Mouse (Mus musculus) liver, adult 2 months (tissue): ENCODE data around the gene Rbm20. TPM values are rescaled to one million over a fixed set of nuclear protein-coding genes. Genes with fewer than 3 reads are reported as not detected.

Experiments
- DNase-seq: peaks from one replicate; pipeline ENCODE4 v3.0.0-alpha.2; 2011; ENCODE audit warnings: low read depth, low spot score; ENCODE audit errors: extremely low read depth
- H3K27ac ChIP-seq: fragments of 200-500 bp; replicated peaks from 2 replicates; pipeline ENCODE4 v1.5.1; 2012; ENCODE audit warnings: low read depth, mild to moderate bottlenecking, control low read depth, inconsistent platforms, low read length; ENCODE audit not compliant: insufficient read depth
- H3K27me3 ChIP-seq: fragments of 200-500 bp; 2 replicates; pipeline ENCODE4 v1.6.1; 2012; ENCODE audit warnings: mild to moderate bottlenecking, moderate library complexity, low read length, inconsistent platforms; ENCODE audit not compliant: control insufficient read depth, insufficient read depth
- H3K36me3 ChIP-seq: fragments of 200-500 bp; 2 replicates; pipeline ENCODE4 v1.6.1; 2012; ENCODE audit warnings: low read length, inconsistent platforms; ENCODE audit not compliant: control insufficient read depth, insufficient read depth
- H3K4me1 ChIP-seq: fragments of 200-500 bp; 2 replicates; pipeline ENCODE4 v1.6.1; 2011; ENCODE audit warnings: low read length; ENCODE audit not compliant: control insufficient read depth, insufficient read depth
- H3K4me3 ChIP-seq: fragments of 200-500 bp; 2 replicates; pipeline ENCODE4 v1.5.1; 2011; ENCODE audit warnings: low read depth, mild to moderate bottlenecking, control low read depth, low read length, moderate library complexity; ENCODE audit not compliant: insufficient read depth
- H3K79me2 ChIP-seq: fragments of 200-500 bp; 2 replicates; pipeline ENCODE4 v1.6.1; 2012; ENCODE audit warnings: inconsistent platforms, mild to moderate bottlenecking, low read length, moderate library complexity; ENCODE audit not compliant: control insufficient read depth, insufficient read depth
- H3K9ac ChIP-seq: fragments of 200-500 bp; 2 replicates; pipeline ENCODE4 v1.6.1; 2012; ENCODE audit warnings: low read depth, mild to moderate bottlenecking, control low read depth, inconsistent platforms, low read length
- CTCF ChIP-seq: fragments of 200-500 bp; IDR thresholded peaks from 2 replicates; pipeline ENCODE4 v1.5.1; 2011; ENCODE audit warnings: low read depth, low read length, control low read depth
- POLR2A ChIP-seq: fragments of 200-500 bp; IDR thresholded peaks from 2 replicates; pipeline ENCODE4 v1.6.1; 2011; ENCODE audit warnings: low read length, control low read depth; ENCODE audit not compliant: insufficient read depth; ENCODE audit errors: extremely low read depth
- WGBS: fragments of 180-500 bp; shearing (Covaris S2); methylation state at CpG from one replicate; pipeline ENCODE4 v1.1.7; 2018; 5-methylcytosine and 5-hydroxymethylcytosine counted together
- polyA plus RNA-seq: library from polyadenylated mRNA; depleted of rRNA; stranded (reverse); fragments of >200 nt; gene quantifications from 2 replicates; pipeline ENCODE4 v1.2.3, GENCODE M21; 2012
- total RNA-seq: library from RNA; depleted of rRNA; stranded (reverse); fragments of >200 nt; gene quantifications from 2 replicates; pipeline ENCODE4 v1.2.3, GENCODE M21; 2014

Rbm20 gene
- total and polyA plus RNA-seq, 2 experiments: 0.31 to 1.8 TPM

GRCm38 (mm10) chr19:53813576-53813975, 136.5 kb downstream of the Rbm20 start:
- Histone ChIP-seq H3K79me2 (no peaks in the 10 kb centered on the region), H3K4me1 (no peaks in the 10 kb centered on the region), H3K9ac (no peak overlapping the region), H3K27ac (no peak overlapping the region), H3K4me3 (no peak overlapping the region), H3K36me3 (no peaks in the 10 kb centered on the region), H3K27me3 (no peaks in the 10 kb centered on the region)
- DNase-seq: no peak
- TF ChIP-seq CTCF: no peak
- no peak for TF ChIP-seq POLR2A
- 96% methylated on average over 5 of the region's 5 CpGs for WGBS

GRCm38 (mm10) chr19:53815714-53816113, 138.6 kb downstream of the Rbm20 start:
- Histone ChIP-seq H3K27ac (no peak overlapping the region), H3K4me1 (no peaks in the 10 kb centered on the region), H3K4me3 (no peak overlapping the region), H3K36me3 (no peaks in the 10 kb centered on the region), H3K9ac (no peak overlapping the region), H3K27me3 (no peaks in the 10 kb centered on the region), H3K79me2 (no peaks in the 10 kb centered on the region)
- DNase-seq: no peak
- WGBS: 85% methylated on average over 4 of the region's 4 CpGs
- TF ChIP-seq POLR2A: no peak
- TF ChIP-seq CTCF: no peak

GRCm38 (mm10) chr19:53816242-53816641, 139.1 kb downstream of the Rbm20 start:
- WGBS: 88% methylated on average over 11 of the region's 11 CpGs
- no peaks in the 10 kb centered on the region for H3K36me3 ChIP-seq
- no peaks in the 10 kb centered on the region for H3K79me2 ChIP-seq
- DNase-seq: no peak
- no peaks in the 10 kb centered on the region for H3K27me3 ChIP-seq
- no peak for TF ChIP-seq POLR2A
- TF ChIP-seq CTCF: no peak
- H3K9ac ChIP-seq: no peak overlapping the region
- no peak overlapping the region for H3K4me3 ChIP-seq
- H3K27ac ChIP-seq: no peak overlapping the region
- H3K4me1 ChIP-seq: no peaks in the 10 kb centered on the region

- no peaks in the 10 kb centered on the region for H3K79me2 ChIP-seq
- no peak overlapping the region for H3K27ac ChIP-seq
- H3K4me3 ChIP-seq: no peak overlapping the region
- no peak overlapping the region for H3K9ac ChIP-seq
- no peak for DNase-seq
- no peaks in the 10 kb centered on the region for H3K27me3 ChIP-seq
- TF ChIP-seq POLR2A: no peak
- no peak for TF ChIP-seq CTCF
- no peaks in the 10 kb centered on the region for H3K36me3 ChIP-seq
- H3K4me1 ChIP-seq: no peaks in the 10 kb centered on the region
- 77% methylated on average over 6 of the region's 6 CpGs for WGBS
Measured at GRCm38 (mm10) chr19:53819299-53819698, 142.2 kb downstream of the Rbm20 start.

- no peaks in the 10 kb centered on the region for H3K4me1 ChIP-seq
- TF ChIP-seq POLR2A (no peak), CTCF (no peak)
- no peak overlapping the region for H3K27ac ChIP-seq
- H3K36me3 ChIP-seq: no peaks in the 10 kb centered on the region
- 88% methylated on average over 13 of the region's 13 CpGs for WGBS
- H3K27me3 ChIP-seq: no peaks in the 10 kb centered on the region
- H3K9ac ChIP-seq: no peak overlapping the region
- no peak overlapping the region for H3K4me3 ChIP-seq
- no peak for DNase-seq
- H3K79me2 ChIP-seq: no peaks in the 10 kb centered on the region
Measured at GRCm38 (mm10) chr19:53821241-53822120, 144.4 kb downstream of the Rbm20 start.

GRCm38 (mm10) chr19:53823847-53824246, 146.7 kb downstream of the Rbm20 start:
- no peaks in the 10 kb centered on the region for H3K79me2 ChIP-seq
- WGBS: 53% methylated on average over 6 of the region's 6 CpGs
- H3K4me1 ChIP-seq: no peaks in the 10 kb centered on the region
- DNase-seq: no peak
- H3K9ac ChIP-seq: no peak overlapping the region
- H3K27ac ChIP-seq: no peak overlapping the region
- no peaks in the 10 kb centered on the region for H3K27me3 ChIP-seq
- no peak overlapping the region for H3K4me3 ChIP-seq
- TF ChIP-seq POLR2A: no peak
- H3K36me3 ChIP-seq: no peaks in the 10 kb centered on the region
